Mouse (Mus musculus): Measurements from ENCODE around the gene Prkn.

Gene Prkn

GRCm38 (mm10) chr17:10840148-10840707, at the start of gene Prkn, which contains the start of gene Pacrg:
TSS of gene Prkn (plus strand) at chr17:10840384.
TSS of gene Pacrg (minus strand) at chr17:10840311.
- in situ Hi-C loops (cut with MboI; ENCODE audit: unreplicated experiment in 2 of 2) = no loop called here

GRCm38 (mm10) chr17:10791661-10792060, 48.5 kb upstream of the Prkn start:
- in situ Hi-C loops (cut with MboI; ENCODE audit: unreplicated experiment in 2 of 2) = no loop called here

GRCm38 (mm10) chr17:10806692-10807091, 33.5 kb upstream of the Prkn start:
- in situ Hi-C loops (cut with MboI; ENCODE audit: unreplicated experiment in 2 of 2) = no loop called here

- in situ Hi-C loops (cut with MboI; ENCODE audit: unreplicated experiment in 2 of 2) = no loop called here
These were observed 32.8 kb upstream of the Prkn start for GRCm38 (mm10) chr17:10807261-10807998.

- in situ Hi-C loops (cut with MboI; ENCODE audit: unreplicated experiment in 2 of 2) = no loop called here
These were observed 31.6 kb upstream of the Prkn start for GRCm38 (mm10) chr17:10808571-10808970.

GRCm38 (mm10) chr17:10818971-10819370, 21.2 kb upstream of the Prkn start:
- in situ Hi-C loops (cut with MboI; ENCODE audit: unreplicated experiment in 2 of 2) = no loop called here

GRCm38 (mm10) chr17:10840731-10841201, 582 bp downstream of the Prkn start:
- in situ Hi-C loops (cut with MboI; ENCODE audit: unreplicated experiment in 2 of 2) = no loop called here

- in situ Hi-C loops (cut with MboI; ENCODE audit: unreplicated experiment in 2 of 2) = no loop called here
These were observed 14.0 kb downstream of the Prkn start for GRCm38 (mm10) chr17:10854207-10854606.

- in situ Hi-C loops (cut with MboI; ENCODE audit: unreplicated experiment in 2 of 2) = no loop called here
These were observed 34.3 kb downstream of the Prkn start for GRCm38 (mm10) chr17:10874208-10875187.

- in situ Hi-C loops (cut with MboI; ENCODE audit: unreplicated experiment in 2 of 2) = no loop called here
These were observed 38.8 kb downstream of the Prkn start for GRCm38 (mm10) chr17:10878986-10879385.

GRCm38 (mm10) chr17:10882260-10882659, 42.1 kb downstream of the Prkn start:
- in situ Hi-C loops (cut with MboI; ENCODE audit: unreplicated experiment in 2 of 2) = no loop called here

GRCm38 (mm10) chr17:10887924-10888323, 47.7 kb downstream of the Prkn start:
- in situ Hi-C loops (cut with MboI; ENCODE audit: unreplicated experiment in 2 of 2) = no loop called here

- in situ Hi-C loops (cut with MboI; ENCODE audit: unreplicated experiment in 2 of 2) = no loop called here
These were observed 61.6 kb downstream of the Prkn start for GRCm38 (mm10) chr17:10901686-10902228.

- in situ Hi-C loops (cut with MboI; ENCODE audit: unreplicated experiment in 2 of 2) = no loop called here
These were observed 96.5 kb downstream of the Prkn start for GRCm38 (mm10) chr17:10936698-10937097.

- in situ Hi-C loops (cut with MboI; ENCODE audit: unreplicated experiment in 2 of 2) = no loop called here
These were observed 97.7 kb downstream of the Prkn start for GRCm38 (mm10) chr17:10937844-10938243.

GRCm38 (mm10) chr17:10938755-10939154, 98.6 kb downstream of the Prkn start:
- in situ Hi-C loops (cut with MboI; ENCODE audit: unreplicated experiment in 2 of 2) = no loop called here

- in situ Hi-C loops (cut with MboI; ENCODE audit: unreplicated experiment in 2 of 2) = no loop called here
These were observed 106.4 kb downstream of the Prkn start for GRCm38 (mm10) chr17:10946552-10946951.

GRCm38 (mm10) chr17:10947614-10948013, 107.4 kb downstream of the Prkn start:
- in situ Hi-C loops (cut with MboI; ENCODE audit: unreplicated experiment in 2 of 2) = no loop called here

GRCm38 (mm10) chr17:10959066-10959864, 119.1 kb downstream of the Prkn start:
- in situ Hi-C loops (cut with MboI; ENCODE audit: unreplicated experiment in 2 of 2) = no loop called here

GRCm38 (mm10) chr17:10962151-10962550, 122.0 kb downstream of the Prkn start:
- in situ Hi-C loops (cut with MboI; ENCODE audit: unreplicated experiment in 2 of 2) = no loop called here

Measured in v-Abl transformed pro-B cells (cell line).